Mouse (Mus musculus) heart, embryonic 15.5 days (tissue): ENCODE measurements around the gene Lrrc7. TPM values are rescaled to one million over a fixed set of nuclear protein-coding genes. Genes with fewer than 3 reads are reported as not detected.

ENCODE experiments used
- ATAC-seq: fragments of 200-750 bp; cut with Nextera tagmentation; replicated peaks from 2 replicates; pipeline ENCODE4 v1.8.0; 2017; ENCODE audit warnings: low read depth, moderate TSS enrichment; ENCODE audit not compliant: insufficient number of reproducible peaks, insufficient read depth, low FRiP score
- H3K27ac ChIP-seq: fragments of 300-500 bp; sonication (generic); 2 replicates; pipeline ENCODE4 v1.5.1; 2015; ENCODE audit warnings: mild to moderate bottlenecking, inconsistent platforms
- H3K27me3 ChIP-seq: fragments of 300-500 bp; sonication (generic); 2 replicates; pipeline ENCODE4 v1.6.1; 2015; ENCODE audit warnings: inconsistent platforms
- H3K36me3 ChIP-seq: fragments of 300-500 bp; sonication (generic); 2 replicates; pipeline ENCODE4 v1.6.1; 2015; ENCODE audit warnings: mild to moderate bottlenecking, inconsistent platforms
- H3K4me1 ChIP-seq: fragments of 300-500 bp; sonication (generic); replicated peaks from 2 replicates; pipeline ENCODE4 v1.6.1; 2015; ENCODE audit warnings: inconsistent platforms
- H3K4me2 ChIP-seq: fragments of 300-500 bp; sonication (generic); 2 replicates; pipeline ENCODE4 v1.6.1; 2015; ENCODE audit warnings: inconsistent platforms, mild to moderate bottlenecking, moderate library complexity
- H3K4me3 ChIP-seq: fragments of 300-500 bp; sonication (generic); 2 replicates; pipeline ENCODE4 v1.5.1; 2015; ENCODE audit warnings: mild to moderate bottlenecking, inconsistent platforms
- H3K9ac ChIP-seq: fragments of 300-500 bp; sonication (generic); 2 replicates; pipeline ENCODE4 v1.6.1; 2015; ENCODE audit warnings: mild to moderate bottlenecking, inconsistent platforms
- H3K9me3 ChIP-seq: fragments of 300-500 bp; sonication (generic); replicated peaks from 2 replicates; pipeline ENCODE4 v1.6.1; 2016; ENCODE audit warnings: inconsistent platforms
- WGBS: fragments of 180-500 bp; shearing (Covaris S2); methylation state at CpG from one replicate; pipeline ENCODE4 v1.1.7; 2015; ENCODE audit warnings: mixed read lengths; 5-methylcytosine and 5-hydroxymethylcytosine counted together
- polyA plus RNA-seq: library from polyadenylated mRNA; unstranded; fragments of >200 nt; fragmentation: Nextera tagmentation; extraction: Ambion mirVana; gene quantifications from 2 replicates; pipeline ENCODE4 v1.2.1, GENCODE M21; 2015

Lrrc7 gene
- polyA plus RNA-seq, 1 experiment from 2014 or later: 0.08 TPM

DNA sequence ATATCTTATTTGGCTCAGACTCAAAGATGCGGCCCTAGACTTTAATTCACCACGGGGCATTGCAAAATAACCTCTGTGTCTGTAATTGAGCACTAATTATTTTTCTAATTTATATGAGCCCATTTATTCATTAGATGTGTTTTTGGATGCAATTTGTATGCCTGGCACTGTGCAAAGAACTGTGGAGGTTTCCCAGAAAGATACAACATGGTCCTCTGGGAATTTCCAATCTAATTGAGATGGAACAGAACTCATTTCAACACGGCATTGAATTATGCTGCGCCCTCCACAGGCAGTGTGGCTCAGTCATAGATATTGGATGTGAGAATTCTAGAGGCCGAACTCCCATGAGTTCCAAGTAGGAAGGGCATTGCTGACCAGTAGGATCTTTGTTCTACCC, 397.6 kb downstream of the Lrrc7 start:
- Histone ChIP-seq H3K27ac (no peak overlapping the region), H3K9ac (no peak overlapping the region), H3K36me3 (no peaks in the 10 kb centered on the region), H3K4me3 (no peak overlapping the region), H3K27me3 (no peaks in the 10 kb centered on the region), H3K4me1 (no peaks in the 10 kb centered on the region), H3K4me2 (no peak overlapping the region), H3K9me3 (no peaks in the 10 kb centered on the region)
- WGBS: 78% methylated on average over 5 of the region's 5 CpGs
- no peak for ATAC-seq

DNA sequence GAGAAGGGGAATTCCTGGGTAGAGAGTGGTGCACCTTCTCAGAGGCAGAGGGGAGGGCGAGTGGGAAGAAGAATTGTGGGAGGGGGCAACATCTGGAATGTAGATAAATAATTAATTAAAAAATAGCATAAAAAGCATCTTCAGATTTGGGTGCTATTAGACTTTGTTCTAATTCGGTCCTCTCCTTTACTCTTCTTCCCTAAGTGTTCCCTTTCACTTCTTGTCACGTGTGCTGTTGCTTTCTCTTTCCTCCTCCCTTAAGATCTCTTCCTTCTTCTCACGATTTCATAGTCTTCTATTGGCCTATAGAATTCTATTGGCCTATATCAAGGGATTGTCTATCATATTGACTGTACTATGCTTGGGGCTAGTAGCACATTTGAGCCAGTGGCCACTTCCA, 398.9 kb downstream of the Lrrc7 start:
- H3K27me3 ChIP-seq: no peaks in the 10 kb centered on the region
- H3K4me3 ChIP-seq: no peak overlapping the region
- WGBS: 76% methylated on average over 4 of the region's 4 CpGs
- no peaks in the 10 kb centered on the region for H3K36me3 ChIP-seq
- H3K9ac ChIP-seq: no peak overlapping the region
- no peaks in the 10 kb centered on the region for H3K4me1 ChIP-seq
- no peak overlapping the region for H3K27ac ChIP-seq
- H3K4me2 ChIP-seq: no peak overlapping the region
- H3K9me3 ChIP-seq: no peaks in the 10 kb centered on the region
- no peak for ATAC-seq

DNA sequence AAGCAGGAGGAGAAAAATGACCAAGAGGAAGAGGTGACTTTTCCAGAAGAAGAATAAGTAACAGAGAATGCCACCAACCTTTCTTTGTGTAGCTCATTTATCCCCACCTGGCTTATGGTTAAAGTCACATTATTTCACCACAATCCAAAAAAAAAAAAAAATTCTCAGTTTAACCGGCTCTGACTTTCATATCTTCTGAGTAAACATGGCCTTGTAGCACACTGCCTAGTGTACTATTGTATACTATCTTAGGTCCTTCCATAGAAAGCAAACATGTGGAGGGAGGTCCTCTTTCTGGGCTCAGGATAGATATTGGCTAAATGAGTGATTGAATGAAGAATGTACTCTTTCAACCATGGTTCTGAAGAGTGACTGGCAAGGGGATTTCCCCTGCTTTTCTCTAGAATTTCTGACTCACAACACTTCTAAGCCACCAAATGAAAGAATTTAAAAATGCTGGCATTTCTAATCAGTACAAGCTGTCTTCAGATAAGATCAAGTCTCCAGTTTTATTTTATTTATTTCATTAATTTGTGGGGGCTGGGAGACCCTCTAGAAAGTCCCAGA, 400.0 kb downstream of the Lrrc7 start:
- 68% methylated on average over 1 of the region's 1 CpGs for WGBS
- no peak for ATAC-seq
- H3K36me3 ChIP-seq: no peaks in the 10 kb centered on the region
- H3K9ac ChIP-seq: no peak overlapping the region
- H3K4me1 ChIP-seq: no peaks in the 10 kb centered on the region
- no peak overlapping the region for H3K4me3 ChIP-seq
- H3K27me3 ChIP-seq: no peaks in the 10 kb centered on the region
- no peak overlapping the region for H3K27ac ChIP-seq
- H3K9me3 ChIP-seq: no peaks in the 10 kb centered on the region
- H3K4me2 ChIP-seq: no peak overlapping the region

DNA sequence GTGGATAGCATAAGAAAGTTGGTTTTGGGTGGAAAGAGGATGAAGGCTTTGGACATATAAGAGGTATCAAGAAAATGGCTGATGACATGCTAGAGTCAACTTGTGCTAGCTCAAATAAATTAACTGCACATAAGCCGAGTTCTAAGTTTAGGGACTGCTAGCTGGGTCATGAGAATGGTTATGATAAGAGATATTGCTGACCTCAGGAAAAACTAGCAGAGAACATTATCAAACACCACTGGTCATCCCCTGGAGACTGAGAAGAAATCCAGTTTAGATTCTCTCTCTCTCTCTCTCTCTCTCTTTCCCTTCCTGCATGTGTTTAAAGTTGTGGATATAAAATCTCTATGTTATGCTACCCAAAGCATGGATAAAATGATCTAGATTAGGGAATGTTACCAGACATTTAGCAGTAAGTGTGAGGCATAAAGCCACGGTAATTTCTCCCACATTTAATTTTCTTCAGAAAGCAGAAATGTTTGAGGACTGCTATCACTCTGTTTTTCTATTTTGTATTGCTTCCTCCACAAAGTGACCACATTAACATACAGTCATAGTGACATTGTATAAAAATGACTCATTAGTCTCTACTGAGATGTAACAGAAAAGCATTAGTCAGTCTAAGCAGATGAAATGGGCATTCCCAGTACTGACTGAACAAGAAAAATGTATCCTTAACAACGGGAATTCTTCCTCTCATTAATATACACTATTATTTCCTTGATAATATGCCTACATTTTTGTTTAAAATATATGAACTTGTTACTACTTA, 406.3 kb downstream of the Lrrc7 start:
- H3K9ac ChIP-seq: no peak overlapping the region
- 69% methylated on average over 3 of the region's 3 CpGs for WGBS

DNA sequence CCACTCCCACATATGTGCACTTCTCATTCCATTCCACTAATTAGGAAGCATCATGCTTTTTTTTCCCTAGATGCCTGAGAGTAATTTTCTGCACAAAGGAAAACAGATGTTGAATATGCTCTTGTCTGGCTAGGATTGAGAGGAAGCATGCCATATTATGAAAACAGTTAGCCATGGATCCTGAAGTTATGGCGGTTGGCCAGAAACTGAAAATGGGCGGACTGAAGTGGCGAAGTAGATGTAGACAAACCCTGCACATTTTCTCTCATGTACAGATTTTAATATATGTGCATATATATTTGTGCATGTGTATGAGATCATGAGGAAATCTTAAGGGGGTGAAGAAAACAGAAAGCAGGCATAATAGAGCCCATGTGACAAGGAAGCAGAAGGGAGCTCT, 407.9 kb downstream of the Lrrc7 start:
- no peak overlapping the region for H3K9ac ChIP-seq
- H3K36me3 ChIP-seq: no peaks in the 10 kb centered on the region
- no peaks in the 10 kb centered on the region for H3K4me1 ChIP-seq
- H3K4me2 ChIP-seq: no peak overlapping the region
- no peaks in the 10 kb centered on the region for H3K27me3 ChIP-seq
- H3K9me3 ChIP-seq: no peaks in the 10 kb centered on the region
- 83% methylated on average over 3 of the region's 3 CpGs for WGBS
- H3K27ac ChIP-seq: no peak overlapping the region
- H3K4me3 ChIP-seq: no peak overlapping the region
- ATAC-seq: no peak

More for the DNA sequence above, 406.3 kb downstream of the Lrrc7 start:
- no peaks in the 10 kb centered on the region for H3K36me3 ChIP-seq
- H3K4me3 ChIP-seq: no peak overlapping the region
- ATAC-seq: no peak
- no peaks in the 10 kb centered on the region for H3K4me1 ChIP-seq
- no peak overlapping the region for H3K4me2 ChIP-seq
- no peak overlapping the region for H3K27ac ChIP-seq
- no peaks in the 10 kb centered on the region for H3K27me3 ChIP-seq
- H3K9me3 ChIP-seq: no peaks in the 10 kb centered on the region

DNA sequence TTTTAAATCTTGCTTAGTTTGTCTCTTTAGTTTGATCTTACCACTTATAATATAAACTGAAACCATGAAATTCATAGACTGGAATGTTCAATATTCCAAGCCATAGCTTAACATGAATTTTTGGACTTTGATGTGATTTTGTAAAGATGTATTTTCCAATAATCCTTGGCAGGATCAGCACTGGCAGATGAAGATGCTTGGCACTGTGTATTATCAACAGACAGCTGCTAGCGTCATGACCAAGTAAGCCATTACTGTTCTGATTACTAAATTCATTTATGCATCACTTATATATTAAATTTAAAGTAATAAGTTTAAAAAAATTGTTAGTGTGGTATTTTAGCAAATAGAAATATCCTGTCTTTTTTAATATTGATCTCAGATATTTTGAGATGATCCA, 413.0 kb downstream of the Lrrc7 start:
- Histone ChIP-seq H3K9me3 (no peaks in the 10 kb centered on the region), H3K9ac (no peak overlapping the region), H3K27me3 (no peaks in the 10 kb centered on the region), H3K4me2 (no peak overlapping the region), H3K4me3 (no peak overlapping the region), H3K36me3 (no peaks in the 10 kb centered on the region), H3K4me1 (no peaks in the 10 kb centered on the region), H3K27ac (no peak overlapping the region)
- ATAC-seq: no peak
- WGBS: 89% methylated on average over 1 of the region's 1 CpGs

DNA sequence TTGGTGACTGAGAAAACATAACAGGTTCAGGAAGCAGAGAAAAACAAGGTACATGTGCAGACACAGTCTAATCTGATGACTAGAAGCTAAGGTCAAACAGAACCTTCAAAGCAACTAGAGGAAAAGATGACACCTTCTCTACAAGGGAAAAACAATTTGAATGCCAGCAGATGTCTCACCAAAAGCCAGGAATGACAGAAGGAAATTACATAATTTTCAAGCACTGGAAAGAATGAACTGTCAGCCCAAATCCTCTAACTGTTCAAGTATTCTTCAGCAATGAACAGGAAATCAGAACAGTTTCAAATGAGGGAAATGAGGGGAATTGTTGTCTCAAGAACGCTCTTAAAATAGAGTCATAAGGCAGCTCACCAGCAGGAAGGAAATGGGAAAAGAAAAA, 421.4 kb downstream of the Lrrc7 start:
- H3K36me3 ChIP-seq: no peaks in the 10 kb centered on the region
- H3K27ac ChIP-seq: no peak overlapping the region
- WGBS: 63% methylated on average over 1 of the region's 1 CpGs
- no peaks in the 10 kb centered on the region for H3K9me3 ChIP-seq
- H3K4me2 ChIP-seq: no peak overlapping the region
- H3K4me1 ChIP-seq: no peaks in the 10 kb centered on the region
- H3K9ac ChIP-seq: no peak overlapping the region
- H3K27me3 ChIP-seq: no peaks in the 10 kb centered on the region
- no peak overlapping the region for H3K4me3 ChIP-seq
- no peak for ATAC-seq

DNA sequence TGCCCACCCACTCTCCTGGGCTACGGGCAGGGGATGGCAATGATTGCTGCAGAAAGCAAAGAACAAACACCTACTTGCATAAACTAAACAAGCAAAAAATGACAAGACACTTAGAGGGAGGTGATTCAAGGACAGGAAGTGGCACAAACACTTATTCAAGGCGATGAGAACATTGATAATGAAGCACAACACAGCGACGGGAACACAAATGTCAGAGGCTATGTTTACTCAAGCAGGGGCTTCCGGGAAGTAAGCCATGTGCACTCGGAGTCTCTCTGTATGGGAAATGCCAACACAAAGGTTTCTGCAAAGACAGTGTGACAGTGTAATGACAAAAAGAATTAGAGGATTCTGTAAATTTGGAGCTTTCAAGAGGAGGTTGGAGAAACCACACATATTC, 424.2 kb downstream of the Lrrc7 start:
- ATAC-seq: no peak
- 50% methylated on average over 6 of the region's 6 CpGs for WGBS

DNA sequence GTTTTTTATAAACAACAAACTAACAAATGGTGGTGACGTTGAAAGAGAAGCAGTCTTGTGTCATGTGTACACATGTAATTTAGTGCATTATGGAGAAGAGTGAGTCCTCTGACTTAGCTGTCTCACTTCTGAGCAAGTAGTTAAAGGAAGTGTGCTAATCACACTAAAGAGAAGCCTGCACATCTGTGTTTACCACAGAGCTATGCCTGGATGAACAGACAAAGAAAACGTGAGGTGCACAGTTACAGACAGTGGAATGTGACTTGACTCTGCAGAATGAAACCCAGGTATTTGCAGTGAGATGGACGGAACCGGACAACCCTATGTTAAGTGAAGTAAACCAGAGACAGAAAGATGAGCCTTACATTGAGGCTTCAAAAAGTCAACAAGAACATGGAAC, 430.3 kb downstream of the Lrrc7 start:
- WGBS: 69% methylated on average over 4 of the region's 4 CpGs
- Histone ChIP-seq H3K4me3 (no peak overlapping the region), H3K27ac (no peak overlapping the region), H3K4me2 (no peak overlapping the region), H3K36me3 (no peaks in the 10 kb centered on the region), H3K9ac (no peak overlapping the region), H3K9me3 (no peaks in the 10 kb centered on the region), H3K27me3 (no peaks in the 10 kb centered on the region), H3K4me1 (no peaks in the 10 kb centered on the region)
- no peak for ATAC-seq

More for the DNA sequence above, 424.2 kb downstream of the Lrrc7 start:
- no peaks in the 10 kb centered on the region for H3K9me3 ChIP-seq
- H3K9ac ChIP-seq: no peak overlapping the region
- no peak overlapping the region for H3K4me3 ChIP-seq
- H3K4me1 ChIP-seq: no peaks in the 10 kb centered on the region
- H3K27ac ChIP-seq: no peak overlapping the region
- H3K27me3 ChIP-seq: no peaks in the 10 kb centered on the region
- no peaks in the 10 kb centered on the region for H3K36me3 ChIP-seq
- H3K4me2 ChIP-seq: no peak overlapping the region

DNA sequence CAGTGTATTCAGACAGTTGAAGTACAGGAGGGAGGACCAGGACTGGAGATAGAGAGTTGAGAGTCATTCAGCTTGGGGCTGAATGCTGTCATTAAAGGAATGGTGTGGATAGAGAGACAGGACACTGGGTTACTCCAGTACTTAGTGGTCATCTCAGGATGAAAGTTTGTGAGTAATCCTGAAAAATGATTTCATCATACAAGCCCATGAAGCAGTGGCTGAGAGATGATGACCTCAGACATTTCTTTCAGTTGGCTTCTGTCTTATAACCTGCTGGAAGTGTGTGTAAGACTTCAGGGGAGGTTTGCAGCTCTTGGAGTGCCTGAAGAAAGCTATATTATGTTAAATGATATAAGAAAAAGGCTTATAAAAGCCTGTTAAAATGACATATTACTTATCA, 430.8 kb downstream of the Lrrc7 start:
- no peaks in the 10 kb centered on the region for H3K27me3 ChIP-seq
- no peaks in the 10 kb centered on the region for H3K9me3 ChIP-seq

DNA sequence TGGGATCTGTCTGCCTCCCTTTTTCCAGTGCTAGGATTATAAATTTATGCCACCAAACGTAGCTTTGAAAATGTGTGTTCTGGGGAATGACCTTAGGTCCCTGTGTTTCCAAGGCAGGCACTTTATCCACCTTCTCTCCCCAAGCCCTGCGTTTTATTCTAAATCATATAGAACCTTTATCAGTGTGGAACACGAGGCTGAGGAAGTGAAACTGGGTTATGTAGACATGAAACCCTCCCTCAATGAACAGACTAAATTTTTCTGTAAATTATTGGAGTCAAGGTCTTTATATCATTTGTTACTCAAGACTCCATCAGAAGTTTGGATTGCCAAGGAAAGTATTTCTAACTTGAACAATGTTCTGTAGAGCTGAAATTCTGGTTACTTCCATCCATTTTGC, 439.1 kb downstream of the Lrrc7 start:
- no peak for ATAC-seq
- Histone ChIP-seq H3K4me3 (no peak overlapping the region), H3K9ac (no peak overlapping the region), H3K27me3 (no peaks in the 10 kb centered on the region), H3K36me3 (no peaks in the 10 kb centered on the region), H3K4me1 (no peaks in the 10 kb centered on the region), H3K4me2 (no peak overlapping the region), H3K27ac (no peak overlapping the region), H3K9me3 (no peaks in the 10 kb centered on the region)
- 44% methylated on average over 3 of the region's 3 CpGs for WGBS

More for the DNA sequence above, 430.8 kb downstream of the Lrrc7 start:
- Histone ChIP-seq H3K4me3 (no peak overlapping the region), H3K36me3 (no peaks in the 10 kb centered on the region), H3K9ac (no peak overlapping the region), H3K4me1 (no peaks in the 10 kb centered on the region), H3K4me2 (no peak overlapping the region), H3K27ac (no peak overlapping the region)
- ATAC-seq: no peak

DNA sequence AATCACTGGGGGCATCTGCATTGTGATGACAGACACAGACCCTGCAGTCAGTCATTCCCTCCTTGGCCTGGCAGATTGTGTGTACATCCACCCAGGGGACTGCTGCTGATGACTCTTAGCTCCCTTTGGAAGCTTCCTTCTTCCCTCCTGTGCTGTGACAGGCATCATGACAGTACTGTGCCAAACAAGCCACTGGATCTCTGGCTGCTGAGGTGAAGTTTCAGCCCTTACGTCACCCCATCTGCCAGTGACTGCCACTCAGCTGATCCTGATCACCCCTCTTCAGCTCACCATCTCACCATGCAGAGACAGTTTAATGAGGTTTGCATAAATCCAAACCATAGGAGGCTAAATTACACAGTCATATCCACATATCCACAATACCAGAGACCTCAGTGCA, 456.8 kb downstream of the Lrrc7 start:
- Histone ChIP-seq H3K9me3 (no peaks in the 10 kb centered on the region), H3K4me2 (no peak overlapping the region), H3K27ac (no peak overlapping the region), H3K36me3 (no peaks in the 10 kb centered on the region), H3K4me3 (no peak overlapping the region), H3K27me3 (no peaks in the 10 kb centered on the region), H3K9ac (no peak overlapping the region), H3K4me1 (no peaks in the 10 kb centered on the region)
- WGBS: 73% methylated on average over 1 of the region's 1 CpGs
- ATAC-seq: no peak
